Mouse (Mus musculus) stomach, postnatal 0 days (tissue): ENCODE data around the gene Rras2. TPM values are rescaled to one million over a fixed set of nuclear protein-coding genes. Genes with fewer than 3 reads are reported as not detected.
A peak's percentile ranks its signal among the peaks of the same experiment; 100 is the strongest.

Source experiments
- ATAC-seq: fragments of 200-750 bp; cut with Nextera tagmentation; 2 replicates; pipeline ENCODE4 v1.8.0; 2017; ENCODE audit not compliant: low FRiP score, low TSS enrichment
- DNase-seq: peaks from one replicate; pipeline ENCODE4 v3.0.0-alpha.2; 2016; ENCODE audit warnings: low spot score
- H3K27ac ChIP-seq: fragments of 300-500 bp; sonication (generic); replicated peaks from 2 replicates; pipeline ENCODE4 v1.5.1; 2014; ENCODE audit warnings: mild to moderate bottlenecking, control low read depth
- H3K27me3 ChIP-seq: fragments of 300-500 bp; sonication (generic); 2 replicates; pipeline ENCODE4 v1.6.1; 2014; ENCODE audit warnings: low read length; ENCODE audit not compliant: control insufficient read depth, insufficient read depth
- H3K36me3 ChIP-seq: fragments of 300-500 bp; sonication (generic); 2 replicates; pipeline ENCODE4 v1.6.1; 2014; ENCODE audit warnings: low read length, mixed read lengths; ENCODE audit not compliant: control insufficient read depth, insufficient read depth
- H3K4me1 ChIP-seq: fragments of 300-500 bp; sonication (generic); replicated peaks from 2 replicates; pipeline ENCODE4 v1.6.1; 2014; ENCODE audit warnings: antibody characterized with exemption; ENCODE audit not compliant: control insufficient read depth, insufficient read depth
- H3K4me2 ChIP-seq: fragments of 300-500 bp; sonication (generic); replicated peaks from 2 replicates; pipeline ENCODE4 v1.6.1; 2014; ENCODE audit warnings: low read depth, mild to moderate bottlenecking, control low read depth, moderate library complexity
- H3K4me3 ChIP-seq: fragments of 300-500 bp; sonication (generic); 2 replicates; pipeline ENCODE4 v1.5.1; 2014; ENCODE audit warnings: low read depth, low read length, control low read depth
- H3K9ac ChIP-seq: fragments of 300-500 bp; sonication (generic); 2 replicates; pipeline ENCODE4 v1.6.1; 2014; ENCODE audit warnings: mild to moderate bottlenecking, low read length, control low read depth, mixed read lengths
- H3K9me3 ChIP-seq: fragments of 300-500 bp; sonication (generic); 2 replicates; pipeline ENCODE4 v1.6.1; 2016; ENCODE audit warnings: low read length; ENCODE audit not compliant: control insufficient read depth
- CTCF ChIP-seq: IDR thresholded peaks from 2 replicates; pipeline ENCODE4 v1.5.1; 2016; ENCODE audit warnings: antibody characterized with exemption, low read depth, mild to moderate bottlenecking, moderate library complexity
- EP300 ChIP-seq: optimal IDR thresholded peaks from 2 replicates; pipeline ENCODE3; 2016; ENCODE audit warnings: antibody characterized with exemption
- WGBS: fragments of 180-500 bp; shearing (Covaris S2); extraction: QIAGEN DNeasy Blood & Tissue Kit; methylation state at CpG from one replicate; pipeline ENCODE4 v1.1.7; 2014; 5-methylcytosine and 5-hydroxymethylcytosine counted together
- polyA plus RNA-seq: library from polyadenylated mRNA; unstranded; fragments of >200 nt; fragmentation: Nextera tagmentation; extraction: Ambion mirVana; gene quantifications from 2 replicates; pipeline ENCODE4 v1.2.1, GENCODE M21; 2015

The Rras2 gene
- polyA plus RNA-seq, 1 experiment from 2014 or later, result 26.2 TPM

DNA sequence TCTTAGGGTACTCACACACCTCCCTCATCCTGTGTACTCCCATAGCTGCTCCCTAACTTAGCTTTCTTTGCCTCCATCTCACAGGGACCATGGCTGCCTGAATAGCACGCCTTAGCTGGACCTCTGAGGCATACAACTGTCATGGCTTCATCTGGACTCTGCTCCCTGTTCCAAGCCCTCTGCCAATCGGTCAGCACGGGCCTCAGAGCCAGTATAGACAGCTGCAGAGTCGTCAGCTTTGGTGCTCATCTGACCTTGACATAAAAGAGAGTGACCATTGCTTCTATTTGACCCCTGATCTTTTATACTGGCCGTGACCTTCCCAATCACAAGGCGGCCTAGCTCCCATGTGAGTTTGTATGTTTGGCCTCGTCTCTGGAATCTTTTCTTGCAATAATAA, 43.4 kb downstream of the Rras2 start:
- DNase-seq (no peak), ATAC-seq (peak; percentile 21; the same call in 1 of the 2 replicates)
- Histone ChIP-seq H3K4me3 (no peak overlapping the region), H3K4me2 (no peak overlapping the region), H3K36me3 (no peaks in the 10 kb centered on the region), H3K9me3 (no peaks in the 10 kb centered on the region), H3K9ac (no peak overlapping the region), H3K27me3 (no peaks in the 10 kb centered on the region), H3K27ac (no peak overlapping the region), H3K4me1 (peaks cover 5% of the 10 kb centered on the region; the same call in 1 of the 2 replicates)
- no peak for TF ChIP-seq EP300
- no peak for TF ChIP-seq CTCF
- WGBS, result 71% methylated on average over 7 of the region's 7 CpGs

DNA sequence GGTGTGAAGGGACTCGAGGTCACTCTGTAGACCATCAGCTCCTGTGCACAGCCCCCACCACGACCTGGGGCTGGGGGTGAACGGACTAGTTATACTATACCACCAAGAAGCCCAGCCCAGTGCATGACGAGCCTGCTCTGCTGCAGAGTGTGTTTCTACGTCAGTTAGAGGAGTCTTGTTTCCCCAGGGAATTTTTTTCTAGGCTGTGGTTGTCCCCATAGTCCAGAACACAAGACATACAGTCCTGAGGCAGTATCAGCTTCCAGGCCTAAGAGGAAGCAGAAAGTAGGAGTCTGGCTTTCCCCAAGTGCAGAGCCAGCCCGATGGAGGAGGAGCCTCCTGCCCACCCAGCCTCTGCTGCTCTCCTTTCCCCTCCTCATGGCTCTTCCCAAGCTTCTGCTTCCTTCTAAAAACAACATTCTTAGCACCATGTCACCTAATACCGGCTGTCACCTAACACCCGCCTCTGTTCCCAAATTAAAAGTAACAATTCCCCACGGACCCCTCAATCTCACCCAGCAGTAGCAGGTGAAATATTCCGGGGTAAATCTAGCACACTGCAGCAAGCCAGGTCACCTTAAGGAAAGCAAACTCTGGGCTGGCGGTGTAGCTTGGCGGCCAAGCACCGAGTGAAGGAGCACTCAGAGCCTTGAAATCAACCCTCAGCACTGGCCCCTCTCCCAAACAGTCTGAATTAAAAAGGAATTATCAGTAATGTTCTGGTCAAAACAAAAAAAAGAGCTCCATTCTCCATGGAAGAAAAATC, 45.5 kb downstream of the Rras2 start:
- no peak for DNase-seq
- H3K4me1 ChIP-seq, result peaks cover 5% of the 10 kb centered on the region; the same call in 1 of the 2 replicates

DNA sequence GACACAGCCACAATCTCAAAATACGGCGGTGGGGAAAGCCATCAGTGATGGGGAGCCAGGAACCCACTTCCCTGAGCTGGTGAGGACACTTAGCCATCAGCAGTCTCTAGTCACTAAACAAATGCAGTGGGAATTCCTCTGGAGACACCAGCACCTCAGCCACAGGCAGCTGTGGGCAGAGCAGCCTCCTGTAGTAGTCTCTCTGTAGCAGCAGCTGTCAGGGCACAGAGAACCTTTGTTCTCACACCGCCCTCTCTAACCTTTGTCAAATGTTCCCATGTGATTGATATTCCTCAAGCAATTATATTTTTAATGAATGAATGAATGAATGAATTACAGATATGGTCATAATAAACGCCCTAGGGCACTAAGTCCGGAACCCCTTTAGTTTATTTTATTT, 46.2 kb downstream of the Rras2 start:
- Histone ChIP-seq H3K9ac (no peak overlapping the region), H3K4me2 (no peak overlapping the region), H3K27ac (peak overlapping the region; percentile 84), H3K27me3 (no peaks in the 10 kb centered on the region), H3K4me1 (peaks cover 6% of the 10 kb centered on the region; the same call in 1 of the 2 replicates), H3K36me3 (no peaks in the 10 kb centered on the region), H3K9me3 (no peaks in the 10 kb centered on the region), H3K4me3 (no peak overlapping the region)
- ATAC-seq (no peak), DNase-seq (no peak)
- 63% methylated on average over 5 of the region's 5 CpGs for WGBS
- TF ChIP-seq EP300 (no peak), CTCF (no peak)

More for the DNA sequence above, 45.5 kb downstream of the Rras2 start:
- H3K27ac ChIP-seq, result peak overlapping the region; percentile 84
- ATAC-seq, result peak; percentile 40; the same call in 1 of the 2 replicates
- no peak overlapping the region; the same call in 1 of the 2 replicates for H3K4me2 ChIP-seq
- TF ChIP-seq CTCF (no peak), EP300 (no peak)
- H3K36me3 ChIP-seq, result no peaks in the 10 kb centered on the region
- no peak overlapping the region for H3K4me3 ChIP-seq
- H3K9me3 ChIP-seq, result no peaks in the 10 kb centered on the region
- H3K27me3 ChIP-seq, result no peaks in the 10 kb centered on the region
- H3K9ac ChIP-seq, result peak overlapping the region; percentile 14; the same call in 1 of the 2 replicates
- 11% methylated on average over 13 of the region's 13 CpGs for WGBS

DNA sequence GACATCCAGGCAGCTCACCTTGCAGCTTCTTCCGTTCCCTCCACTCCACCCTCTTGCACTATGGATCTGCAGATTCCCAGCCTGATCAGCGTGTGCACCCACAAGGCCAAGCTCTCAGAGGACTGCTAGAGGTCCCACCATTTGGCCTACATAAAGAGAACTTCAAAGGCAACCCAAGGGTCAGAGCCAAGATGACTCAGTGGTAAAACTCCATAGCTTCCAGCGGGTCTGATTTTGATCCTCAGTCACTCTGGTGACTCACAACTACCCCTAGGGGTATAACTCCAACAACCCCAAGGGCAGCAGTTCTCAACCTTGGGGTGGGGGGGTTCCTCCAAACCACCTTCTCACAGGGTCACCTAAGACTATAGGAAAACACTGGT, 47.1 kb downstream of the Rras2 start:
- Histone ChIP-seq H3K9me3 (no peaks in the 10 kb centered on the region), H3K27ac (no peak overlapping the region), H3K4me3 (no peak overlapping the region), H3K4me2 (no peak overlapping the region), H3K27me3 (no peaks in the 10 kb centered on the region), H3K9ac (no peak overlapping the region), H3K4me1 (peaks cover 8% of the 10 kb centered on the region; the same call in 1 of the 2 replicates), H3K36me3 (no peaks in the 10 kb centered on the region)
- 51% methylated on average over 3 of the region's 3 CpGs for WGBS
- TF ChIP-seq EP300 (no peak), CTCF (no peak)
- no peak for ATAC-seq
- DNase-seq, result no peak

DNA sequence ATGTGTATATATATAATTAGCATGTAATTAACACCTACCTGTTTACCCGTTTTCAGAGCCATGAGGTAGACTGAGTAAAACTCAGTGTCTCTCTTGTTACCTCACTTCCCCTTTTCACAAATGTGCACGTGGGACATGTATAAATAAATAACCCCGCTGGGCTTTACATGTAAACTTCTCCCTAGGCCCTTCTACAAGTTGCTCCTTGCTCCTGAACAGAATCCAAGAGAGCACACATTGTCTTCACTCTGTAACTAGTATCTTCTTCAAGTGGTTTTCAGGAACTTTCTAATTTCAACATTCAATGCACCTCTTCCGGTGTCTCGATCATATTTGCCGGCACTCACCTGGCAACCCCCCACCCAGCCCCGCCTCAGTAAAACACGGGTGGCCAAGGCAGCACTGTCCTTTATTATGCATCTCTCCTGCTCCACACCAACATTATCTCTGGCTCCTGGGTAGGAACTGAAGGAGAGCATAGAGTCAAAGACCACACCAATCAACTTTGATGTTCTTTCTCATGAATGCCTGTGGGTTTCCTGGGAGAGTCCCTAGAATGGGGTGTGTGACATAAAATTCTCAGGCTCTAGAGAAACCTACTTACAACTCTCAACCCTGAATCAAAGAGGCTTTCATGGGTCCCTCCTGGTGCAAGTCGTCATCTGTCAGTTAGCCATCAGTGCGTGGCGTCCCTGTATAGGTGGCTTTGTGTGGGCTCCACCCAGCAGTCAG, 47.7 kb downstream of the Rras2 start:
- no peak for ATAC-seq
- Histone ChIP-seq H3K9me3 (no peaks in the 10 kb centered on the region), H3K9ac (no peak overlapping the region), H3K27me3 (no peaks in the 10 kb centered on the region), H3K27ac (no peak overlapping the region), H3K4me1 (peaks cover 8% of the 10 kb centered on the region; the same call in 1 of the 2 replicates), H3K4me3 (no peak overlapping the region), H3K4me2 (no peak overlapping the region), H3K36me3 (no peaks in the 10 kb centered on the region)
- 65% methylated on average over 11 of the region's 11 CpGs for whole genome bisulfite sequencing
- DNase-seq, result no peak
- TF ChIP-seq CTCF, result no peak
- no peak for TF ChIP-seq EP300
